Mouse (Mus musculus): ENCODE data around the gene Kazald1. TPM values are rescaled to one million over a fixed set of nuclear protein-coding genes. Genes with fewer than 3 reads are reported as not detected.
A peak's percentile ranks its signal among the peaks of the same experiment; 100 is the strongest.

Kazald1 gene
- polyA plus RNA-seq, 1 experiment from 2014 or later: 11.2 TPM

- TF ChIP-seq EP300 (IDR thresholded peaks at IDR 0.05) (no peak), CTCF (IDR thresholded peaks at IDR 0.05) (no peak)
- Histone ChIP-seq H3K9ac (replicated peaks; ENCODE audit: low read depth) (no peak overlapping the region), H3K36me3 (ENCODE audit: insufficient read depth, low read length) (no peaks in the 10 kb centered on the region), H3K4me3 (ENCODE audit: low read depth, low read length) (no peak overlapping the region), H3K27me3 (replicated peaks; ENCODE audit: insufficient read depth, low read length) (no peaks in the 10 kb centered on the region; the same call in 1 of the 2 replicates), H3K9me3 (ENCODE audit: low read length) (no peaks in the 10 kb centered on the region), H3K4me1 (ENCODE audit: insufficient read depth, low read depth, low read length) (no peaks in the 10 kb centered on the region), H3K4me2 (replicated peaks; ENCODE audit: low read depth, low read length) (no peak overlapping the region), H3K27ac (ENCODE audit: low read length) (no peak overlapping the region)
- no peak for ATAC-seq
- 53% methylated on average over 1 of the region's 1 CpGs for WGBS
- no peak for DNase-seq (ENCODE audit: low spot score)
These were observed 30.6 kb downstream of the Kazald1 start for GRCm38 (mm10) chr19:45105591-45105990.

GRCm38 (mm10) chr19:45106689-45107088 lies 31.6 kb downstream of the Kazald1 start:
- H3K36me3 ChIP-seq (ENCODE audit: insufficient read depth, low read length): no peaks in the 10 kb centered on the region
- DNase-seq (ENCODE audit: low spot score) (no peak), ATAC-seq (no peak)
- no peaks in the 10 kb centered on the region for H3K9me3 ChIP-seq (ENCODE audit: low read length)
- H3K27ac ChIP-seq (ENCODE audit: low read length): no peak overlapping the region
- H3K27me3 ChIP-seq (replicated peaks; ENCODE audit: insufficient read depth, low read length): no peaks in the 10 kb centered on the region; the same call in 1 of the 2 replicates
- TF ChIP-seq CTCF (IDR thresholded peaks at IDR 0.05): no peak
- no peak for TF ChIP-seq EP300 (IDR thresholded peaks at IDR 0.05)
- H3K4me2 ChIP-seq (replicated peaks; ENCODE audit: low read depth, low read length): no peak overlapping the region
- no peaks in the 10 kb centered on the region for H3K4me1 ChIP-seq (ENCODE audit: insufficient read depth, low read depth, low read length)
- 31% methylated on average over 6 of the region's 6 CpGs for WGBS
- no peak overlapping the region for H3K9ac ChIP-seq (replicated peaks; ENCODE audit: low read depth)
- H3K4me3 ChIP-seq (ENCODE audit: low read depth, low read length): no peak overlapping the region

GRCm38 (mm10) chr19:45110681-45111080 lies 35.6 kb downstream of the Kazald1 start:
- Histone ChIP-seq H3K27me3 (replicated peaks; ENCODE audit: insufficient read depth, low read length) (no peaks in the 10 kb centered on the region; the same call in 1 of the 2 replicates), H3K36me3 (ENCODE audit: insufficient read depth, low read length) (no peaks in the 10 kb centered on the region), H3K4me2 (replicated peaks; ENCODE audit: low read depth, low read length) (no peak overlapping the region), H3K9ac (replicated peaks; ENCODE audit: low read depth) (no peak overlapping the region), H3K27ac (ENCODE audit: low read length) (no peak overlapping the region), H3K9me3 (ENCODE audit: low read length) (no peaks in the 10 kb centered on the region), H3K4me3 (ENCODE audit: low read depth, low read length) (no peak overlapping the region), H3K4me1 (ENCODE audit: insufficient read depth, low read depth, low read length) (no peaks in the 10 kb centered on the region)
- TF ChIP-seq CTCF (IDR thresholded peaks at IDR 0.05): no peak
- TF ChIP-seq EP300 (IDR thresholded peaks at IDR 0.05): no peak
- no peak for DNase-seq (ENCODE audit: low spot score)
- 53% methylated on average over 8 of the region's 8 CpGs for WGBS
- ATAC-seq: no peak

- DNase-seq (ENCODE audit: low spot score): no peak
- Histone ChIP-seq H3K9me3 (ENCODE audit: low read length) (no peaks in the 10 kb centered on the region), H3K4me2 (replicated peaks; ENCODE audit: low read depth, low read length) (no peak overlapping the region), H3K9ac (replicated peaks; ENCODE audit: low read depth) (no peak overlapping the region), H3K27me3 (replicated peaks; ENCODE audit: insufficient read depth, low read length) (no peaks in the 10 kb centered on the region), H3K4me1 (ENCODE audit: insufficient read depth, low read depth, low read length) (no peaks in the 10 kb centered on the region), H3K27ac (ENCODE audit: low read length) (no peak overlapping the region), H3K36me3 (ENCODE audit: insufficient read depth, low read length) (no peaks in the 10 kb centered on the region), H3K4me3 (ENCODE audit: low read depth, low read length) (no peak overlapping the region)
- no peak for TF ChIP-seq EP300 (IDR thresholded peaks at IDR 0.05)
- TF ChIP-seq CTCF (IDR thresholded peaks at IDR 0.05): no peak
- WGBS: 82% methylated on average over 6 of the region's 6 CpGs
- ATAC-seq: no peak
These were observed 37.4 kb downstream of the Kazald1 start for GRCm38 (mm10) chr19:45112444-45112843.

GRCm38 (mm10) chr19:45113791-45114460 lies 38.9 kb downstream of the Kazald1 start:
- ATAC-seq (no peak), DNase-seq (ENCODE audit: low spot score) (peak; percentile 18)
- Histone ChIP-seq H3K27me3 (replicated peaks; ENCODE audit: insufficient read depth, low read length) (0 out of 2 replicates have a peak, but pooled peaks cover 3% of the 10 kb centered on the region), H3K4me1 (ENCODE audit: insufficient read depth, low read depth, low read length) (no peaks in the 10 kb centered on the region), H3K9me3 (ENCODE audit: low read length) (no peaks in the 10 kb centered on the region), H3K27ac (ENCODE audit: low read length) (no peak overlapping the region), H3K36me3 (ENCODE audit: insufficient read depth, low read length) (no peaks in the 10 kb centered on the region), H3K4me2 (replicated peaks; ENCODE audit: low read depth, low read length) (no peak overlapping the region), H3K4me3 (ENCODE audit: low read depth, low read length) (no peak overlapping the region), H3K9ac (replicated peaks; ENCODE audit: low read depth) (no peak overlapping the region)
- TF ChIP-seq CTCF (IDR thresholded peaks at IDR 0.05) (no peak), EP300 (IDR thresholded peaks at IDR 0.05) (no peak)
- WGBS: 15% methylated on average over 18 of the region's 18 CpGs

- 31% methylated on average over 3 of the region's 3 CpGs for WGBS
- Histone ChIP-seq H3K36me3 (ENCODE audit: insufficient read depth, low read length) (no peaks in the 10 kb centered on the region), H3K4me3 (ENCODE audit: low read depth, low read length) (no peak overlapping the region), H3K9ac (replicated peaks; ENCODE audit: low read depth) (no peak overlapping the region), H3K9me3 (ENCODE audit: low read length) (no peaks in the 10 kb centered on the region), H3K4me1 (ENCODE audit: insufficient read depth, low read depth, low read length) (no peaks in the 10 kb centered on the region), H3K27ac (ENCODE audit: low read length) (no peak overlapping the region), H3K27me3 (replicated peaks; ENCODE audit: insufficient read depth, low read length) (0 out of 2 replicates have a peak, but pooled peaks cover 3% of the 10 kb centered on the region), H3K4me2 (replicated peaks; ENCODE audit: low read depth, low read length) (no peak overlapping the region)
- TF ChIP-seq CTCF (IDR thresholded peaks at IDR 0.05) (no peak), EP300 (IDR thresholded peaks at IDR 0.05) (no peak)
- DNase-seq (ENCODE audit: low spot score) (no peak), ATAC-seq (no peak)
These were observed 39.7 kb downstream of the Kazald1 start for GRCm38 (mm10) chr19:45114772-45115171.
